Comparison of ENCODE assay signal across 8 mouse cellular contexts in the genomic region with DNA sequence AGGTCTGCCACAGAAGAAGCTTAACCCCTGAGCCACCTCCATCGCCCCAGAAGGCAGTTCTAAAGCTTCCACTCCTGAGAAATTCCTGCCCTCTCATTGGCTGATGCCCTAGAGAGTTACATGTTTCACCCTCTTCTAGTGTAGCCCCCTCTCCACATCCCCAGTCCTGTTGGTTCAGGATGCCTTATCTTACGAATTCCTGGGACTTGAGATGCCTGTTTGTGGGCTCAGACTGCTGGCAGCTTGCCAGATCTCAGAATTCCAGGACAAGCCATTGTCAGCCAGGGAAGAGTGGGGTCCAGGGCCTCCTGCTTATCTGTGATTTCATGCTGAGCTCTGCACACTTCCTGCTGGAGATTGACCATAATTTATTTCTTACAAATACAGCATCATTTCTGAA.
DNase-seq lines count a peak whose midpoint lies in the region; ATAC-seq and TF ChIP-seq lines count a peak whose summit lies in the region.

No protein-coding gene starts in this region.

- H3K36me3 ChIP-seq in intestine, embryonic 14.5 days (ENCODE audit: control insufficient read depth, insufficient read depth, low read length): no peaks in the 10 kb centered on the region
- H3K36me3 ChIP-seq in intestine, postnatal 0 days (ENCODE audit: control insufficient read depth, insufficient read depth): no peaks in the 10 kb centered on the region
- no peaks in the 10 kb centered on the region for H3K36me3 ChIP-seq in liver, embryonic 15.5 days (replicated peaks)

- H3K9ac ChIP-seq in intestine, embryonic 14.5 days (ENCODE audit: low read length): no peak overlapping the region
- no peak overlapping the region for H3K9ac ChIP-seq in intestine, postnatal 0 days (ENCODE audit: low read depth, low read length)
- peak overlapping the region; percentile 16; the same call in 1 of the 2 replicates for H3K9ac ChIP-seq in liver, embryonic 15.5 days

- 19% methylated on average over 2 of the region's 2 CpGs for WGBS in intestine, embryonic 14.5 days
- WGBS in intestine, postnatal 0 days: 22% methylated on average over 2 of the region's 2 CpGs
- WGBS in liver, embryonic 15.5 days (ENCODE audit: insufficient replicate concordance): 52% methylated on average over 2 of the region's 2 CpGs

- no peaks in the 10 kb centered on the region for H3K9me3 ChIP-seq in intestine, embryonic 14.5 days (ENCODE audit: control insufficient read depth, low read length)
- H3K9me3 ChIP-seq in intestine, postnatal 0 days (ENCODE audit: control insufficient read depth): no peaks in the 10 kb centered on the region
- H3K9me3 ChIP-seq in liver, embryonic 15.5 days (replicated peaks): no peaks in the 10 kb centered on the region

- DNase-seq in adrenal gland, postnatal 25 days: peak; percentile 6
- DNase-seq in adrenal gland, adult 2 months: no peak
- peak; percentile 58 for DNase-seq in intestine, embryonic 14.5 days (ENCODE audit: low spot score)
- DNase-seq in adrenal gland, postnatal 36 days: peak; percentile 11 to 19
- no peak for DNase-seq in spleen, postnatal 4 days (ENCODE audit: low spot score in 2 of 2)
- DNase-seq in adipocyte (ENCODE audit: low spot score): no peak

- H3K4me1 ChIP-seq in intestine, embryonic 14.5 days (replicated peaks; ENCODE audit: control insufficient read depth, insufficient read depth, low read length): peaks cover 5% of the 10 kb centered on the region; the same call in 1 of the 2 replicates
- peaks cover 11% of the 10 kb centered on the region; the same call in 1 of the 2 replicates for H3K4me1 ChIP-seq in intestine, postnatal 0 days (replicated peaks; ENCODE audit: control insufficient read depth, insufficient read depth, low read length)
- H3K4me1 ChIP-seq in liver, embryonic 15.5 days (replicated peaks): peaks cover 91% of the 10 kb centered on the region

- H3K27me3 ChIP-seq in intestine, embryonic 14.5 days (replicated peaks; ENCODE audit: control insufficient read depth, insufficient read depth, low read length): no peaks in the 10 kb centered on the region
- no peaks in the 10 kb centered on the region for H3K27me3 ChIP-seq in intestine, postnatal 0 days (replicated peaks; ENCODE audit: control insufficient read depth, insufficient read depth, low read length)
- H3K27me3 ChIP-seq in liver, embryonic 15.5 days: no peaks in the 10 kb centered on the region

- H3K4me3 ChIP-seq in intestine, embryonic 14.5 days (ENCODE audit: low read depth, low read length): no peak overlapping the region
- no peak overlapping the region for H3K4me3 ChIP-seq in intestine, postnatal 0 days (ENCODE audit: low read depth, low read length)
- H3K4me3 ChIP-seq in liver, embryonic 15.5 days (replicated peaks): no peak overlapping the region

- no peak for TF ChIP-seq CTCF in intestine, postnatal 0 days (IDR thresholded peaks at IDR 0.05; ENCODE audit: low read depth)

- no peak overlapping the region for H3K4me2 ChIP-seq in intestine, embryonic 14.5 days (ENCODE audit: low read length)
- no peak overlapping the region for H3K4me2 ChIP-seq in intestine, postnatal 0 days (replicated peaks; ENCODE audit: low read depth)
- no peak overlapping the region for H3K4me2 ChIP-seq in liver, embryonic 15.5 days

- H3K27ac ChIP-seq in intestine, embryonic 14.5 days (ENCODE audit: low read depth): no peak overlapping the region
- no peak overlapping the region for H3K27ac ChIP-seq in intestine, postnatal 0 days (ENCODE audit: low read depth, low read length)
- peak overlapping the region; percentile 56; the same call in 1 of the 2 replicates for H3K27ac ChIP-seq in liver, embryonic 15.5 days (replicated peaks)

- ATAC-seq in intestine, embryonic 14.5 days (replicated peaks; ENCODE audit: low FRiP score, low TSS enrichment, low read depth): no peak
- ATAC-seq in intestine, postnatal 0 days: no peak
- no peak for ATAC-seq in liver, embryonic 15.5 days (ENCODE audit: insufficient read depth)

Comparison
In these comparisons a context has a peak if more than half of its experiments do, and no peak if none do; other contexts are left out.
1. DNase-seq: peak in adrenal gland, postnatal 25 days (single experiment), intestine, embryonic 14.5 days (single experiment) and adrenal gland, postnatal 36 days (2 of 2); none in adrenal gland, adult 2 months (single experiment), spleen, postnatal 4 days (0 of 2) and adipocyte (single experiment).